Mouse (Mus musculus) urinary bladder, adult 2 months (tissue): ENCODE results near the gene Unc13a. TPM values are rescaled to one million over a fixed set of nuclear protein-coding genes. Genes with fewer than 3 reads are reported as not detected.
"Not testable (repeated sequence)": the region's sequence is repeated elsewhere in the genome, so short reads cannot be mapped to it uniquely, and the experiment has no call there.

Experiments
- DNase-seq: peaks from one replicate; pipeline ENCODE4 v3.0.0; 2022; ENCODE audit warnings: low spot score
- polyA plus RNA-seq: library from polyadenylated mRNA; depleted of rRNA; stranded (reverse); fragments of >200 nt; gene quantifications from 2 replicates; pipeline ENCODE4 v1.2.3, GENCODE M21; 2012; rRNA removed

Unc13a gene
- 0.44 and 0.47 TPM in 2 replicates for polyA plus RNA-seq

DNA sequence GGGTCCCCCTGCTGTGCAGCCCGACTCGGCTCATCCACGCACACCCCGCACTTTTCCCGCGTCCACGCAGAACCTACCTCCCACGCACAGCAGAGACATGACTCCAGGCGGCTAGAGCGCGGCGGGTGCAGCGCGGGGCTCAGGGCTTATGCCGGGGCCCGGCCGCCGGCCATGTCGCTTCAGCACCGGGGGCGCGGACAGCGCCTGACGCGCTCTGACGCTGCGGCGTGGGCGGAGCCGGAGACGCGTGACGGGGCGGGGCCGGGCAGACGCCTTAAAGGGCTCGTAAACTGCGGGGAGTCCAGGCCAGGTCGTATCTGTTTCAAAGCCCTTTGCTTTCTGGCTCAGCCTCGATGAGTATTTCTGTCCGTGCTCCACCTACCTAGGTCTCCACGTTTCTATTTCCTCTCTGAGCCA is at the start of gene Unc13a:
Gene Unc13a (minus strand): TSS at position 209 of the 417 bp plus-strand sequence.
- DNase-seq = peak; percentile 80

DNA sequence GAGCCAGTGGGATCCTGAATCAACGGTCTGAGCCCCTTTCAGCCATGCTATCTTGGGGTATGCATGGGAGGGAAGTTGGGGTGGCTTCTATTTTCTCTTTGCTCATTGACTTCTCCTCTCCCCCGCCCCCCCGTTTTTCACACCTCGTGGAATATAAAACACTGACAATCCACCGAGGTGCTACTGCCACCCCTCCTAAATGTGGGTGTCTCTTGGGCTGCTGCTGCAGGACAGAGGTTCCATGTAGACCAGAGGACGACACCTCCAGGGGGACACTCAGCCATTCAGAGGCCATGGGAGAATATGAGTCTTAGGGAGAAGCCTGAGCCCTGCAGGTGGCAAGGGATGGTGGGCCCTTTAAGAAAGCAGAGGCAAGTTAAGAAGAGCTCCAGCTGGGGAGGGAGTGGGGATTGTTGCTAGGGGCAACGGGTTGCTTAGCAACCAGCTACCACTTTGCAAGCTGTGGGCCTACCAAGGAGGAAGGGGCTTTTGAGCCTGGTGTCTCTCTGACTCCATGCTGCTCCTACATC is 48.4 kb upstream of the Unc13a start:
- DNase-seq = no peak

DNA sequence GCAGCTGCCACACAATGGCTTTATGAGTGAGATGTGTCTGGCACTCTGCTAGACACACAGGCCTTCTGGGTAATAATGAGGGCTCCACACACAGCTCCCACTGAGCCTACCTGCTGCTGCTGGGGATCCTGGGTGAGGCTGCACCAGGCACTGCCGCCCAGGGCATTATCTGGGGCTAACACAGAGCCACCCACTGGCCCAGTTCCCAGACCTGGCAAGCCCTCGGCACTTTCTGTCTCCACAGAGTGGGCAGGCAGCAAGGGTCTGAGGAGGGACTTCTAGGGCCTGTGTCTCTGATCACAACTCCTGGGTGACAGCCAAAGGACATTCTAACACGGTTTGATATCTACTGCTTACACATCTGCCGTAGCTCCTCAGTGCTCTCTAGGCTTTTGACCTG is 47.7 kb upstream of the Unc13a start:
- no peak for DNase-seq

DNA sequence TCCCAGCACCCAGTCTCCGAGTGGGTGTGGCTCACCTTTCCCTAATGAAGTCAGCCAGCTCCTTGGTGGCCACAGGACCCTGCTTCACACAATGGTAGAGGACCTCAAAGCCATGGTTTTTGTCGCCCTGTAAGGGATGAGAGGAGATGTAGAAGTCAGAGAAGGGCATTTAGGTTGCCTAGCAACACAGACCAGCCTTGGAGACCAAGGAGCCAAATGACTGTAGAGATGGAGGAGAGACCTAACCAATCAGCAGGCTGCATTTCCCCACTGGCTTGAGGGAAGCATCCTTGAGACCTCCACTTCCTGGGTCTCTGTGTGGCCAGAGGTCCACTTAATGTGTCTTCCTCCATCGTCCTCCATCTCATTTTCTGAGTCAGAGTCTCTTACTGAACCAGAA is 46.7 kb upstream of the Unc13a start:
- DNase-seq = no peak

DNA sequence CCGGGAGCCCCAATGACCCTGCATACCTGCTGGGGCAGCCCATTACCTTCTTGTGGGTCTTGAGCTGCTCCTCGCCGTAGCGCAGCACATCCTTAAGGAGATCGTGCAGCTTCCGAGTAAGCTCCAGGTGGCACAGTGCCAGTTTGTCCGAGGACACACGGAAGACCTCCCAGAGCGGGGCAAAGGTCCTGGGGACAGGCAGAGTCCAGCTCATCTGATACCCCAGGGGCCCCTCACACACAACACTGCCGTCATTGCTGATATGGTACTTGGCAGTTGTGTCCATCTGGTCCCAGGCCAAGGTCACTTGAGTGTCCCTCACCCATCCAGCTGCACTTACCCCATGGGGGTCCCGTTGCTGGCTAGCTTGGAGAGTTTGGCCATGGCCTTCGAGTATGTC is 45.5 kb upstream of the Unc13a start:
- no peak for DNase-seq

DNA sequence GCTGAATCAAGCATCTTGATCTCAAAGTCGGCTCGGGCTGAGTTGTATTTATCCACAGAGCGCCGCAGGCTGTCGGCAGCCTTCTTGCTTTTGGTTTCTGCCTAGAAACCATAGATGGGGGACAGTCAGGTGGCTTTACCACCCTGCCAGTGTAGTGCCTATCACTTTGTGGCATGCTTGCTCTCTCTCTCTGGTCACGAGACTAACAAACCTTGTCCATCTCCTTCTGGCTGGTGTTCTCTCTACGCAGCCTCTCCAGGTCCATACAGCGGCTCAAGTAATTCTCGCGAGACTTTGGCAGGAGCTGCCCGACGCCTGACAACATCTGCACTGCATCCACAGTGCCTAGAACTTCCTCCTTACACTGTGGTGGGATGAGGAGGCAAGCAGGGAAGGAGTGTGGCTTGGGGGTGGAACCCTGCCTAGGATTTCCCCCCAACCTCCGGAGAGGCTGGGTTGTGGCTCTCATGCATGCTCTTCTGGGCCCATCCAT is 45.0 kb upstream of the Unc13a start:
- no peak for DNase-seq

DNA sequence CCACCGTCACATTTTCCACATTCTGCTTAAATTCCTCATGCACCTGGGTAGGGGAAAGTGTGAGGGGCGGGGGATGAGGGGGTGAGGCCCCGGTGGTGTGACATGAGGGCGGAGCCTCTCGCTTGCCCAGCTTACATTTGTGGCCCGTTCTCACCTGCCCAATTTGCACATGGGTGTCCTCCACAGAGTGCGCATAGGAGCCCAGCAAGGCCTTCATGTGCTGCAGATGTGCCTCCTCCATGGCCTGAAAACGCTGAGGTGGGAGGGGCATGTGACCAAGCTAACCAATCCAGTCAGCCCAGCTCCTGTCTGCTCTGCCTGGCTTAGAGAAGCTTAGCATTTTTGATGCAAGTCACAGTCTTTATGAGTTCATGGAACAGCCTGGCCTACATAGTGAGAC is 44.0 kb upstream of the Unc13a start:
- no peak for DNase-seq

DNA sequence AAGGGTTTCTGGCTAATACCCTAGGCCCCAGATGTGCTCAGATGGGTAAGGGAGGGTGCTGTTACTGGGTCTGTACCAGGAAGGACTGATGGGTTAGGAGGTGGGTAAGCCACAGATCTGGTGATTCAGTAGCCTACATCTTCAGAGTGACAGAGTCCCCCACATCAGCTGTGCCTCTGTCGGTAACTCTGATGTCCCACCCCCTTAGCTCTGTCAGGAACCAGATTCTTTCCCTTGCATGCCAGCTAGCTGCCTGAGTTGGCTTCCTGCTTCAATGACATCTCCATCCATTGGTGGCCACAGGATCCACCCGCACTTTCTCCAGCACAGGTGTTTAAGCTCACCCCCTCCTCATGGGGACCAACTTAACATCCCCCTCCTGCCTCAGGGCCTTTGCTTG is 40.0 kb upstream of the Unc13a start:
- DNase-seq = no peak

DNA sequence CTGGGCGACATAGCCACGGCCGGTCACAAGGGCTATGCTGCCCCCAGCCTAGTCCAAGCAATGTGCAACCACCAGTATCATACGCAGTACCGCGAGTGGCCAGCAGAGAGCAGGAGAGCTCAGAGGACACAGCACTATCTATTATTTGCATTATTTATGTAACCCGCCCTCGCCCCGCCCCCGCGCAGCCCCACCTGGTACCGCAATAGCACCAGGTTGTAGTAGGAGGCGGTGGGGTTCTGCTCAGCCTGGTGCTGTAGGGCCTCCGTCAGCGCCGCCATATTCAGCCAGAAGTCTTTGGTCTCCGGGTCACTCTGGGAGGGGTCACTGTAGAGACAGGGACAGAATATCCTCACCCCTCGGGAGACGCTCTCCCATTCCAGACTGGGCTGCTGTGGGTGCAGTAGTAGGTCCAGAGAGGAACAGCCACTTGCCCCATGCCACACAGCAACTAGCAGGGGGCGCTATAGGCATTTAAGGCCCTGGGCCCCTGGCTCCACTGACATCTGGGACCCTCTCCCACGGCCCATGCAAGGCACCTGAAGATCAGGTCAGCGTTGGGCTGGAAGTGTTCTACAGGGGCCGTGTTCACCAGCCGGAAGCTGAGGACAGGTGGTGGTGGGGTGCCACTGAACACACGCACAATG is 38.4 kb upstream of the Unc13a start:
- peak; percentile 62 for DNase-seq

DNA sequence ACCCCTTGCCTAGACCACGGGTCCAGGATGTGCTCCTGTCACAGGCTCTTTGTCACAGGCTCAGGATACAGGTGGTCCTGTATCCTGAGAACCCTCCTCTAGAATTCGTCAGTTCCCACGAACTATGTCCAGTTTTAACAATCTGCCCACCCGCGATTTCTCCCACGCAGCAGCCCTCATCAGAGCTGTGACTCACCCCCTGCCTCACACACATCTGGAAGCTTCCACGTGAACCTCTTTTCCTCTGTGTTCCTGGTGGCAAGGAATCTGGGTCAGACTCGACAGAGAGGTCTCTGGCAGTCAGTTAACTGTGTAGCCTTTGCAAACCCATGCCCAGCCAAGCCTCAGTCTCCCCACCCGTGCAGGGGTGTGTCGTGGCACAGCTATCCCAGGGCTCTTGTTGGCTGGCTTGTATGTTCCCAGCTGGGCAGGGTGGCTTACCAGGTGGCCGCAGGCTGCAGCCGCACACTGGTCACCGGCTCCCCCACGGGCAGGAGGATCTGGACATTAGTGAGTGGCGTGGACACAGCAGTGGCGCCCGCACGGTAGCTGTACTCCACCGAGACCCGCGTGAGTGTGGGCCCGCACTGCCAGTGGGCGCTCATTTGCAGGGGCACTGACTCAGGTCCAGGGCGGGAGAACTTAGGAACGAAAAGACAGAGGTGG is 37.7 kb upstream of the Unc13a start:
- no peak for DNase-seq

DNA sequence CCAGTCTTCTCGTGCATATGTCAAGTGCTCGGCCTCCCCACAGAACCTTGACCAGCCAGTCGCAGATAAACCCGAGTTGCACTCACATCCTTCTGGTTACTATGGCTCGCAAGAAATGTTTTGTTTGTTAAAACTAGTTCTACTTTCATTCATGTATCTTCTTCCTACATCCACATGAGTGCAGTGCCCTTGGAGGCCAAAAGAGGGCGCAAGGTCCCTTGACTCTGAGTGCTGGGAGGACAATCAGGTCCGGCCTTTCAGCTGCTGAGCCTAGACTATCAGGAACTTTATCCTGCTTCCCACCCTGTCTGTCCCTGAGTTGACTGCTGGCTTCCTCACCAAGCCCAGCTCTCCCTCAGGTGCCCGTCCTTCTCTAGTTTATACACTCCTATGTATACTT is 36.3 kb upstream of the Unc13a start:
- no peak for DNase-seq

DNA sequence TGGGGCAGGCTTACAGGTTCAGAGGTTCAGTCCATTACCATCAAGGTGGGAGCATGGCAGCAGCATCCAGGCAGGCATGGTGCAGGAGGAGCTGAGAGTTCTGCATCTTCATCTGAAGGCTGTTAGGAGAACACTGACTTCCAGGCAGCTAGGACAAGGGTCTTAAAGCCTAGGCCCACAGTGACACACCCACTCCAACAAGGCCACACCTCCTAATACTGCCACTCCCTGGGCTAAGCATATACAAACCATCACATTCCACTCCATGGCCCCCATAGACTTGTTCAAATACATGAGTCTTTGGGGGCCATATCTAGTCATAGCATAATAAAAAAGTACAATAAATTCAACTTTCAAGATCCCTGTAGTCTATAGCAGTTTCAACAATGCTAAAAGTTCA is 31.8 kb upstream of the Unc13a start:
- DNase-seq = not testable (repeated sequence)

DNA sequence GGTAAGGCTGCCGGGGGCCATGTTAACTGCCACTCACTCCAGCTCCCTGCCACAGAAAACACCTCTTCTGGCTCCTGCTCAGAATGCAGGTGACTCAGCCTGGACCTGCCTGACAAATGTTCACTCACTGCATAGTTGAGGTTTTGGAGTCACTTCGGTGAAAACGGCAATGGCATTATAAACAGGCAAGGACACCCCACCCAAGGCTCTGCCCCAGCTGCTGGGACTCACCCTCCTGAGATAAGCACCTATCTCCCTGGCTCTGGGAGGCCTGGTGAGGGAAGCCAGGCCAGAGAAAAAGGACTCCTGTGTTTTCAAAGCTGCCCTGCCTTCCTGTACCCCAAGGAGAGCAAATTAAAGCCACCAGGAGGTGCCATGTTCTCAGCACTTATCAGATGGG is 31.4 kb upstream of the Unc13a start:
- DNase-seq = no peak

DNA sequence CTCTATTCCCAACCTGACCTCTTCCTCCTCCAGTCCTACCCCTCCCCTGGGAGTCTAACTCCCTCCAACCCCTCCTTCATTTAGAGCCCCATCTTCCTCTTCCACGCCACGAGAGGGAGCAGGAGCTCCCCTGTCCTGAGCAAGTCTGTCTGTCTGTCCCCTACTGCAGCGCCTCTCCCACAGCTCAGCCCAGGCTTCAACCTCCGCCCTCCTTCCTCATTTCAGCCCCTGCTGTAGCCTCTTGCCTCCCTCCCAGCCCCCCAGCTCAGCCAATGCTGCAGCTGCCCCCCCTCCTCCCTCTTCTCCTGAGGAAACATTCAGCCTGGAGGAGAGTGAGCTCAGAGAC is 30.5 kb upstream of the Unc13a start:
- no peak for DNase-seq

DNA sequence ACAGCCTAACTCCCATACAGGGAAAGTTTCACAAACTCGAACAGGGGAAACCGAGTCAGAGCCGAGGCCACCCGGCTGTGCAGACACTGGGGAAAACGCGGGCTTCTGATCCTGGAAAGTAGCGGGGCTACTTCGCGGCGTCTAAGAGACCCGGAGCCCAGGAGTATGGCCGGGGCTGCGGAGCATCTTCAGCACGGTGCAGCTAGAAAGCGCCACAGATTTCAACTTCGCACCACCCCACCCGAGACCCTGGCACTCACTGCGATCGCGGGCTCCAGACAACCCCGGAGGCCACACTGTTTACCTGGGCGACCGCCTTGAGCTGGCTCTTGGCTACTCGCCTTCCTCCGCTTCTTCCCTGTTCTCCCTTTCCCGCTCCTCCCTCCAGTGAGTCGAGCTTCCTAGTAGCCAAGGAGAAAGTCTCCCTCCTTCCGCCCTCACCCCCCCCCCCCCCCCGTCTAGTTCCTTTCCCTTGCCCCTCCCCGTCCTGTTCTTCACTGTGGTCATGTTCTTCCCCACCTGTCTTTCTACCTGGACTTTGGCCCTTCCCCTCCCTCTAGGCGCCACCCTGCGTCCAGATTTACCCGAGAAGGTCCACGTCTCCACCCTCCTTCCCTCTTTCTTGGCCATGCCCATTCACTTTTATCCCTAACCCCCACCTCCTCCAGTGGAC is 30.0 kb upstream of the Unc13a start, which contains the start of gene B3gnt3:
Gene B3gnt3 (minus strand): TSS at position 376 of the 673 bp plus-strand sequence.
- no peak for DNase-seq

DNA sequence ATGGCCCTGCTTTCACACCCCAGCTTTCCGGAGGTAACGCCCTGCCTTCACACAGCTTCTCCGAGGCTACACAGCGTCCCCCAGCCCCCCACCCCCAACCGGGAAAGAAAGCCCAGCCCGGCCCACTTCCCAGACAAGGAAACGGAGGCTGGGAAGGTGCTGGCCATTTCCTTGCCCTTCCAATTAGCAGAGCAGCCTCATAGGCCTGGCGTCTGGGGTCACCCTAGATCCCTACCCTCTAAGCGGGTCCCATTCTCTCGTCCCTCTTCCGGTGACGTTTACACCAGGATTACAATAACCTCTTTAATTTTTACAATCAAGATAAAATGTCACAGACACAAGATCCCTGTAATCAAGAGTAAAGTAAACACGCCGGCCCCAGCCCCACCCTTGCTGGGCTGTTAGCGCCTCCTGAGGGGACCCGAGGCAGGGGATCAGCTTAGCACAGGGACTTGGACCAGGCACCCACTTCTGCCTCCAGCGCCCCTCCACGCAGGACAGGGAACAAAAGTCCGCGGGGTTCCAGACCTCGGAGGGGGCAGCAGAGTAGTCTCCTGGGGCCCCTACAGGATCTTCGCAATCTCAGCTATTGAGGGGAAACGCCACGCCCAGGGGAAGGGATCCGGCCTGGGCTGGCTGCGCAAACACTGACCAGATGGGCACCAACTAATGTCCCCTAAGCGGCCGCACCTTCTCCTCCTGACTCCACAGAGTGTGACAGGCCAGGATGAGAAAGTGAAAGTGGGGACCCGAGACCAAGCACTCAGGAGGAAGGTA is 29.1 kb upstream of the Unc13a start:
- no peak for DNase-seq

DNA sequence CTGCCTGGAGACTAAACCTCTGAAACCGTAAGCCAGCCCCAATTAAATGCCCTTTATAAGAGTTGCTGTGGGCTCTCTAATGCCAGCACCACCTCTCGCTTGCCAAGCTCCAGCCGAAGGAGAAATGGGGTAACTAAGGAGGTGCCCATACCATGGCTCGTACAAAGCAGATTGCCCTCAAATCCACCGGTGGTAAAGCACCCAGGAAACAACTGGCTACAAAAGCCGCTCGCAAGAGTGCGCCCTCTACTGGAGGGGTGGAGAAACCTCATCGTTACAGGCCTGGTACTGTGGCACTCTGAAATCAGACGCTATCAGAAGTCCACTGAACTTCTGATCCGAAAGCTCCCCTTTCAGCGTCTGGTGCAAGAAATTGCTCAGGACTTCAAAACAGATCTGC is 23.9 kb upstream of the Unc13a start:
- not testable (repeated sequence) for DNase-seq

DNA sequence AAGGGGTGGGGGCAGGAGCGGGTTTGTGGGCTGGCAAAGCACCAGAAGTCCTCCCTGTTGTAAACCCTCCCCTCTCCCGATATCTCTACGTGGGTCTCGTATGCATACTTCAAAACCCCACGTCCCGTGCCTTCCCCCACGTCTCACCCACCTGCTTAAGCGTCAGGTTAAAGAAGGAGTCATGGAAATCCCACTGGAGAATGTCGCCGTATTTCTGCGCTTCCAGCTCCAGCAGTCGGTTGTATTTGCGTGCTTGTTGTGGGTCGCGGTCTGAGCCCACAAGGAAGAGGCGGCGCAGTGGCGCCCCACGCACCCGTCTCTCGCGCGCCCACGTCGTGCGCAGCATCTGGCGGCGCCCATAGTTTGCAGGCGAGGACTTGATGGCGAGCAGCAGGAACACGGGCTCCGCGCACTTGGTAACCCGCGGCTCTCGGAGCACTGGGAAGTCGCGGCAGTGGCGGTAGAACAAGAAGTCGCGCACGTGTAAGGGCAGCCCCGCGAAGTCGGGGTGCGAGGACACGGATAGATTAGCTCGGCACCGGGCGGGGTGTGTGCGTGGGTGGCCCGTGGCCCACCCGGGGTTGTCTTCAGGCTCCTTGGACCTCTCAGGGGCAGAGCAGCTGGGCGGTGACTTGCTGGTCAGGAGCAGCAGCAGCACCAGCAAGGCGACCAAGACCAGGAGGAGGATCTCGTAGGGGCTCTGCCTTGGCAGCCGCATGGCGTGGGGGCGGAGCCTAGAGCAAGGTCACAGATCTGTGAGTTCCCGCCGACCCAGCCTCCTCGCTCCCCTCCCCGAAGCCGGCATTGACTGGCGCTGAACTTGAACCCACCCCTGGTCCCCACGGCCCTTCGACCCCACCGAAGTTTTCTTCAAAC is 21.8 kb upstream of the Unc13a start:
- no peak for DNase-seq

DNA sequence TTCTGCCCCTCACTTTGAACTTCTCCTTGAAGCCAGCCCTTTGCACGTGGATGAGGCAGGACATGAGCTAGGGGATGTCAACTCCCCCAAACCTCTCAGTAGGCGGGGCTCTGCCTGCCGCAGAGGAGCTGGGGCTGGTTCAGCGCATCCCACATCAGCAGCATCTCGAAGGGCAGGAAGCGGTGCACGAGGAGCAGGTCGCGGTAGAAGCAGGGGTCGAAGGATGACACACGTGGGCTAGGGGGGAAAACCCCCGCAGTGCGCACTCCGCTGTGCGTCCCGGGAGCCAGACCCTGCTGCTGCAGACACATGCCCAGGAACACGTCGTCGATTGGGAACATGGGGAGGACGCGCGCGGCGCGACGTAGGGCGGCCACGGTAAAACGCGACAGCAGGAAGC is 21.0 kb upstream of the Unc13a start:
- no peak for DNase-seq

DNA sequence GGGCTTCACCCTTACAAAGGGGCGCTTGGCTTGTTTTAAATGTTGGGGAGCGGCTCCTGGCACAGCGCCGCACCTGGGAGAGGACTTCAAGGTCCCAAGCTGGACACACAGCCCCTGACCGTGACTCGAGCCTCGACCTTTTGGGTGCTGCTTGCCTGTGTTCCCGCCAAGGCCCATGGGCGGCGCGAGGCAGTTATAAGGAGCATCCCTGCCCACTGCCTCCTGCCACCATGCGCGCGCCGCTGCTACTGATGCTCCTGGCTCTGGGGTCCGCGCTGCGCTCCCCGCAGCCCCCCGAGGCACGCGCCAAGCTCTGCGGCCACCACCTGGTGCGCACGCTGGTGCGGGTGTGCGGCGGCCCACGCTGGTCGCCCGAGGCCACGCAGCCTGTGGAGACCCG is 17.5 kb upstream of the Unc13a start, which contains the start of gene Insl3:
Gene Insl3 (plus strand): TSS at position 187 of the 400 bp plus-strand sequence.
- DNase-seq = no peak

DNA sequence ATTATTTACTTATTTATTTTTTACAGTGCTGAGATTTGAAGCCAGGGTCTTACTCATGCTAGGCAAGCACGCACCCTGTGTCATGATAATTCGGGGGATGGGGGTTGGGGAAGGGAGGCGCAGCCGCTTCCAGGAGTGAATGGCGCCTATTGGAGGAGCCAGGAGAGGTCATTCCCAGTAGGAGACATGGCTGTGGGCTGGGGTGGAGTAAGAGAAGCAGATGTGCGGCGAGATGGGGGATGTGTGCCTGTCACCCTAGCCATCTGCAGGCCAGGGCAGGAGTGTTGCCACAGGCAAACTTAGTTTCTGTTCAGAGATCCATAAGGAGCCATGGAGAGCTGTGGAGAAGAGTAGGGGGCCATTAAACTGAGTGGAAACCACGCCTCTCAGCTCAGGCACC is 16.1 kb upstream of the Unc13a start:
- no peak for DNase-seq
